Mouse (Mus musculus): ENCODE data around the gene Aldh4a1. TPM values are rescaled to one million over a fixed set of nuclear protein-coding genes. Genes with fewer than 3 reads are reported as not detected.

Aldh4a1 gene
- polyA plus RNA-seq (2012; rRNA removed): 68.3 and 69.1 TPM in 2 replicates

GRCm38 (mm10) chr4:139622373-139623282 lies at the start of gene Aldh4a1:
TSS of gene Aldh4a1 (plus strand) at chr4:139622866.

GRCm38 (mm10) chr4:139602357-139603244 lies 20.1 kb upstream of the Aldh4a1 start, which contains the start of gene Gm21969:
TSS of gene Gm21969 (plus strand) at chr4:139603186.

GRCm38 (mm10) chr4:139653238-139653637 lies 30.6 kb downstream of the Aldh4a1 start, which contains the start of gene Tas1r2:
TSS of gene Tas1r2 (plus strand) at chr4:139653538.

Other genes with a start within 250 kb of the Aldh4a1 start
- 10.3 and 10.8 TPM in 2 replicates for gene Iffo2, start 92.3 kb upstream of the Aldh4a1 start, polyA plus RNA-seq (2012; rRNA removed)
- not detected in 2 replicates for gene Gm21969, start 19.7 kb upstream of the Aldh4a1 start, polyA plus RNA-seq (2012; rRNA removed)
- not detected in 2 replicates for gene Tas1r2, start 30.7 kb downstream of the Aldh4a1 start, polyA plus RNA-seq (2012; rRNA removed)
- gene Pax7, start 210.7 kb downstream of the Aldh4a1 start, polyA plus RNA-seq (2012; rRNA removed): not detected in 2 replicates